Mouse (Mus musculus): Measurements from ENCODE around the gene Mfsd4b3. TPM values are rescaled to one million over a fixed set of nuclear protein-coding genes. Genes with fewer than 3 reads are reported as not detected.
A peak's percentile ranks its signal among the peaks of the same experiment; 100 is the strongest.
"Not testable (repeated sequence)": the region's sequence is repeated elsewhere in the genome, so short reads cannot be mapped to it uniquely, and the experiment has no call there.

Mfsd4b3 gene
- under 1 TPM in 1 of 2 experiments, not detected in 1; 0.30 TPM for total RNA-seq (2021)

- intact Hi-C loops (cut with DNase I), result loop anchor here (2.0 to 5.0 kb wide), 2 partner anchors 252 to 789 kb away; no protein-coding TSS in a partner anchor
- peak; percentile 92 to 95 for DNase-seq (ENCODE audit: extremely low spot score in 1 of 2, low spot score in 2 of 2)
Observed at GRCm38 (mm10) chr10:39959761-39960440, at the start of gene Mfsd4b3. TSS of gene Mfsd4b3 (minus strand) at chr10:39960153.

DNA sequence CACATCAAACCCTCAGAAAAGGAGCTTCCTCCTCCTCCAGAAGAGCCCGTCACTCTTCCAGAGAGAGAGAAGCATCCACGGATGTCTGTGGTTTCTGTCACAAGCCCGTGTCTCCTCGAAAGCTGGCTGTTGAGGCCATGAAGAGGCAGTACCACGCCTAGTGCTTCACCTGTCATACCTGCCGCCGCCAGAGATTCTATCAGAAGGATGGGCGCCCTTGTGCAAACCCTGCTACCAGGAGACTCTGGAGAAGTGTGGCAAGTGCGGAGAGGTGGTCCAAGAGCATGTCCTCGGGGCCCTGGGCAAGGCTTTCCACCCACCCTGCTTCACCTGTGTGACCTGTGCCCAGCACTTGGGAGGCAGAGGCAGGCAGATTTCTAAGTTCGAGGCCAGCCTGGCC is 49.6 kb upstream of the Mfsd4b3 start:
- DNase-seq (ENCODE audit: extremely low spot score in 1 of 2, low spot score in 2 of 2), result no peak
- intact Hi-C loops (cut with DNase I), result no loop called here

- DNase-seq (ENCODE audit: extremely low spot score in 1 of 2, low spot score in 2 of 2); intact Hi-C loops (cut with DNase I): not testable (repeated sequence)
Observed at GRCm38 (mm10) chr10:40008847-40009246, 48.9 kb upstream of the Mfsd4b3 start.

- intact Hi-C loops (cut with DNase I), result no loop called here
- no peak for DNase-seq (ENCODE audit: extremely low spot score in 1 of 2, low spot score in 2 of 2)
Observed at GRCm38 (mm10) chr10:40007953-40008352, 48.0 kb upstream of the Mfsd4b3 start.

GRCm38 (mm10) chr10:40006963-40007362 is 47.0 kb upstream of the Mfsd4b3 start:
- intact Hi-C loops (cut with DNase I), result no loop called here
- no peak for DNase-seq (ENCODE audit: extremely low spot score in 1 of 2, low spot score in 2 of 2)

- no peak for DNase-seq (ENCODE audit: extremely low spot score in 1 of 2, low spot score in 2 of 2)
- intact Hi-C loops (cut with DNase I), result no loop called here
Observed at GRCm38 (mm10) chr10:40000746-40001145, 40.8 kb upstream of the Mfsd4b3 start.

DNA sequence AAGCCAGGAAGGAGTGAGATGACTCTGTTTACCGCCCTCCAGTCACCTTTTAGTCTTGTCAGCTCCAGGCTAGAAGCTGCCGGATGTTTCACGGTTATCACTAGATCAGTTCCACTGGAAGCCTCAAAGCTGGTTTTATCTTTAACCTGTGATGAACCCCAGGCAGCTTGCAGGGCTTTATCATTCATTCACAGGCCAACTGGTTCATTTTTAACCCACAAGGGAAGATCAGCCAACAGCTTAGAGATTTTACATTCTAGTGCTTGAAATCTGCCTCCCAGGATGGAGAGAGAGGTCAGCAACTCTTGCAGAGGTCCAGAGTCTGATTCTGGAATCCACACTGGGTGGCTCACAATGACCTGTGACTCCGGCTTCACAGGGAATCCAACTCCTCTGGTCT is 31.2 kb upstream of the Mfsd4b3 start:
- intact Hi-C loops (cut with DNase I), result no loop called here
- DNase-seq (ENCODE audit: extremely low spot score in 1 of 2, low spot score in 2 of 2), result no peak

DNA sequence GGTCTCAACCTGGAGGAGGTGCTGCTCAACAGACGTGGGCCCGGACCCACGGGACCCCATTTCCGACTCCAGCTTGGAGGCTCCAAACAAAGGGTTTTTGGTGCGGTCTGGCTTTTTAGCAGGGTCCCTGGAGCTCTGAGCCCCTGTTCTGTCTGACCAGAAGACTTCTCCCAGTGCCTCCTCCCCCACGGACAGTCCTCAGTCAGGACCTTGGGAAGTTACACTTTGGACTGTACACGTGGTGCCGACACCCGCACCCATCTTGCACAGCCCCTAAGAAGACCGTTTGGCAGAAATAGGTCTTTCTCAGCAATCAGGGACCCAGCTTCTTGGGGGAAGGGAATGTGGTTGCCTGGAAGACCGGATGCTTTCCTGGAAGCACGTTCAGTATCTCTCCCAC is 26.5 kb upstream of the Mfsd4b3 start, which contains the start of gene Mfsd4b5:
Mfsd4b5 (minus strand) TSS at position 181 of the 400 bp plus-strand sequence.
- DNase-seq (ENCODE audit: extremely low spot score in 1 of 2, low spot score in 2 of 2), result no peak
- intact Hi-C loops (cut with DNase I), result no loop called here

DNA sequence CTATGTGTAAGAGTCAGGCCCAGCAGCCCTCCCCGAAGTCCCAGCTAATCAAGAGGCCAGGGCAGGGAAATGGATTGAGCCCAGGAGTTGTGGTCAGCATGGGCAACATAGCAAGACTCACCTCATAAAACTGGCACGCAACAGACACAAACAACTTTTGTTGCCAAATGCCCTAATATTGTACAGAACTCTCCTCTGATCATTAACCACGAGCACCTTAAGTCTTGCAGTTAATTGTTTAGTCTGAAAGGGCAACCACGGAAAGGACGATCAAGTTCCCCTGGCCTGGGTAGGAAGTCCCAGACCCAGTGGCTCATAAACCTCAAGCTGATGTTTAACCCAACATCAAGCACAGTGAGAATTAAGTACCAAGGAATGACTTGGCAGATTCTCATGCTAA is 22.7 kb upstream of the Mfsd4b3 start:
- no peak for DNase-seq (ENCODE audit: extremely low spot score in 1 of 2, low spot score in 2 of 2)
- intact Hi-C loops (cut with DNase I), result no loop called here

DNA sequence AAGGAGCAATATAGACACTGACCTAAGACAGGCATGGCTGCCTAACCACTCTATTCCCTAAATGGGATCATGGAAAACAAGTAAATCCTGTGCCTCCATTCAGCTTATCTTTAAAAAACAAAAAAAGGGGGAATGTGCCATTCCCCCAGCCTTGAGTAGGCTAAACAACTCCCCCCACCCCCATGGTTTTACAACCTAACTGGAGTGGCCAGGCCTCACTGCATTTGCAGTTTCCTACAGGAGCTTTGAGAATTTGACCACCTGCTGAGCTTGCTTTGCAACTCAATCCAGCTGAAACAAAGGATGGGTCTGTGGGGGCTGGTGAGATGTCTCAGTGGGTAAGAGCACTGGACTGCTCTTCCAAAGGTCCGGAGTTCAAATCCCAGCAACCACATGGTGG is 18.3 kb upstream of the Mfsd4b3 start:
- DNase-seq (ENCODE audit: extremely low spot score in 1 of 2, low spot score in 2 of 2), result no peak
- intact Hi-C loops (cut with DNase I), result no loop called here

- intact Hi-C loops (cut with DNase I), result no loop called here
- no peak for DNase-seq (ENCODE audit: extremely low spot score in 1 of 2, low spot score in 2 of 2)
Observed at GRCm38 (mm10) chr10:39977346-39977745, 17.4 kb upstream of the Mfsd4b3 start.

- no peak for DNase-seq (ENCODE audit: extremely low spot score in 1 of 2, low spot score in 2 of 2)
Observed at GRCm38 (mm10) chr10:39975771-39976170, 15.8 kb upstream of the Mfsd4b3 start.

DNA sequence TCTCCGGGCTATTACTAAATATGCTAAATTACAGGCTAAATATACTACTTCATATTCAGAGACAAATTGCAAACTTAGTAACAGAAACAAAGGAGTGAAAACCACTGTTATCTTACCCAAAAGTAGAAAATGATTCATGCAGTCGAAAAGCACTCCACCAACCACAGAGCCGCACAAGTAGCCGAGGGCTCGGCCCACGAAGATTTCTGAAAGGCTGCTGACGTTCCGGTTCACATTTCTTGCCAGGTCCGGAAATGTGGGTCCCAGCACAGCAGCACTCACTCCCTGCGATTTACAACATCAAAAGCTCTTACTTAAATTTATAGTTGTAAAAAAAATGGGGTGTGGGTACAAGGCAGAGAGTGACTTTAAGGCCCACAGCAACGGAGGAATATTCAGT is 15.0 kb upstream of the Mfsd4b3 start:
- no peak for DNase-seq (ENCODE audit: extremely low spot score in 1 of 2, low spot score in 2 of 2)
- intact Hi-C loops (cut with DNase I), result no loop called here

More at GRCm38 (mm10) chr10:39975771-39976170, 15.8 kb upstream of the Mfsd4b3 start:
- intact Hi-C loops (cut with DNase I), result no loop called here

DNA sequence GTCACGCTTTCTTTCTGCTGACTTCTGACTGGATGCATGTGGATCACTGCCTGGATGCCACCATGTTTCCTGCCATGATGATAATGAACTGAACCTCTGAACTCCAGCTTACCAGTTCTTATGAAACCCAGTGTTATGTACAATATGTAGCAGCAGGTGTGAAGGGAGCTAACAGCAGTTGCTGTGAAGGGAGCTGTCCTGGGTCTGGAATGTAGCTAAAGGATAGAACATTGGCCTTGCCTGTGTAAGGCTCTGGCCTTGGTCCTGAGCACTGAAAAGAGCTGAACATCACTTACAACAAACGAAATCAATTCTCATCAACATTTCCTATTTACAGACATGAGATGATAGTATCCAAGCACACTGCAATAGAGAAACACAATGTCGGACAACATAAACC is 7.6 kb upstream of the Mfsd4b3 start:
- intact Hi-C loops (cut with DNase I), result no loop called here
- no peak for DNase-seq (ENCODE audit: extremely low spot score in 1 of 2, low spot score in 2 of 2)

- intact Hi-C loops (cut with DNase I), result no loop called here
- no peak for DNase-seq (ENCODE audit: extremely low spot score in 1 of 2, low spot score in 2 of 2)
Observed at GRCm38 (mm10) chr10:39961906-39962305, 2.0 kb upstream of the Mfsd4b3 start.

DNA sequence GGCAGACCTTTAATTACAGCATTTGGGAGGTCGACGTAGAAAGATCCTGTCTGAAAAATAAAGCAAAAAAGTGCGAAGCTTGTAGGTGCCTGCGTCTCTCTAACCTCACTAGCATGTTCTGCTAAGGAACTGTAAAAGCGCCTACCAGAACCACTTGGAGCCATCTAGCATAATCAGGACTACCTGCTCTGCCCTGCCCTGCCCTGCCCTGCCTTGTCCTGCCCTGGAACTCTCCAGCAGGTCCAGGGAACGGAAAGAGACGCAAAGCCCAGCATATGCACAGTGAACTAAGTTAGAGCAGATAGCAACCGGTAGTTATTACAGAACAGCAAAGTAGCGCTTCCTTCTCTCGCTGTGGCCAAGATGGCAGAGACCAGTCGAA is 479 bp upstream of the Mfsd4b3 start:
- intact Hi-C loops (cut with DNase I), result no loop called here
- DNase-seq (ENCODE audit: extremely low spot score in 1 of 2, low spot score in 2 of 2), result no peak

- intact Hi-C loops (cut with DNase I), result loop anchor here (2.0 to 5.0 kb wide), 2 partner anchors 254 to 787 kb away; no protein-coding TSS in a partner anchor
- no peak for DNase-seq (ENCODE audit: extremely low spot score in 1 of 2, low spot score in 2 of 2)
Observed at GRCm38 (mm10) chr10:39958266-39958665, 1.7 kb downstream of the Mfsd4b3 start.

DNA sequence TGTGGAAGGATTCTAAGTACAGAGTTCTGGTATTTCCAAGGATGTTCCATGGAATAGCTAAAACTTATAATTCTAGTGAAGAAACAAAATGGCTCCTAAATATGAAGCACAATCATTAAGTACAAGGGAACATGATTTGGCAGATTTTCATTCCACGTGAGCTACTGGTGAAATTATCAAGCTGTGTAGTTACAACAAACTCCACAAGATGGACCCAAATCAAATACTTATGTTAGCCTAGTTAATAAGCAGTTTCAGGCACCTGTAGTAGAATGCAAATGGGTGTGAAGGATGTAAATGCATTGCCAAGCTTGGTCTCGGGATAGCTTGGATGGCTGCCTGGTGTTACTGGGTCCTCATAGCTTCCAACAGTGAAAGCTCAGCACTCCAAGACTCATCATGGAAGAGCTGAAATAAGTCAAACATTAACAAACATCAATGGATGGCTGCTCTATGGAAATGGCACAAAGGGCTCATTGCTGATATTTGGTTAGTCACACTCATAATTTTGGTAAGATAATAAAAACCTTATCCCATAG is 3.5 kb downstream of the Mfsd4b3 start:
- no peak for DNase-seq (ENCODE audit: extremely low spot score in 1 of 2, low spot score in 2 of 2)
- intact Hi-C loops (cut with DNase I), result loop anchor here (5.0 kb wide), 1 partner anchor 256 kb away; no protein-coding TSS in a partner anchor

DNA sequence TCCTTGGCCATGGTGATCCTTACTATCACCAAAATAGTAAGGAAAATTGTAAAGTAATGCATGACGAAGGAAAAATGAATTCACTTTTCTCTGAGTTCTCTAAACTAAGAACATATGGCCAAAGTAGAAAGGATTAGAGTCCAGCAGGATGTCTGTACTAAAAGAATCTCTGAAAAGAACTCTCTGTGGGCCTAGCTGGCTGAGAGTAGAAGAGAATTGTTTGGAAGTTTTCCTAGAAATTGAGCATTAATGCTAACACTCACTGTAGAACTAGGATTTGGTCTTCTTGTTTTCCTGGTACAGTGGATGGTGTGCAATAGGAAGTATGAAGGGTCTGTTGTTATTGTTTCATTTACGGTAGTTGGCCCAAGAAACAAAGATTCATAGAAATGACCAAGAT is 4.8 kb downstream of the Mfsd4b3 start:
- no peak for DNase-seq (ENCODE audit: extremely low spot score in 1 of 2, low spot score in 2 of 2)
- intact Hi-C loops (cut with DNase I), result loop anchor here (5.0 kb wide), 1 partner anchor 257 kb away; no protein-coding TSS in a partner anchor

DNA sequence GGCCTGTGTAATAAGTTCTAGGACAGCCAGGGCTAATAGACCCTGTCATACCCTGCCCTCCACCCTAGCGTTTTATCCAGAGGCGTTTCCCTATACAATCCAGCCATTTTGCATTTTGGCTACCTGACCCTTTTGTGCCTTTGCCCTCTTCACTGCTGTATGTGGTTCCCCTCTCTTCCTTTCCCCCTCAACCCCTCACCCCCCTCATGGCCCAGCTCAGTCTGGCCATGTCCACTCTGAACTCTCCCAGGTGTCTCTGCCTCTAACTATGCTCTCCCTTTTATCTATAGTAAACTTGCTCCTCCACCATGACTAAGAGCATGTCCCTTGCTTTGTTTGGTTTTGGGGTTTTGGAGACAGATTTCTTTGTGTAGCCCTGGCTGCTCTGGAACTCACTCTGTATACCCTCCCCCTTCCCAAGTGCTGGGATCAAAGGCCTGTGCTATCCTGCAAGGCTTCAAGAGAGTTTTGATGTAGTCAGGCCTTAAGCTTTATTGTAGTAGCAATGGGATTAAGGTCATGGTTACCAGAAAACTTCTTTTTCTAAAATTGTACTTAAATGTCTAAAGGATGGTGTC is 10.5 kb downstream of the Mfsd4b3 start:
- DNase-seq (ENCODE audit: extremely low spot score in 1 of 2, low spot score in 2 of 2), result no peak
- intact Hi-C loops (cut with DNase I), result no loop called here

Data from left cerebral cortex, postnatal 10 days (tissue).